Mouse (Mus musculus) lung, adult 2 months (tissue): ENCODE results near the gene Dcdc2a. TPM values are rescaled to one million over a fixed set of nuclear protein-coding genes. Genes with fewer than 3 reads are reported as not detected.

Source experiments
- DNase-seq: peaks from one replicate; pipeline ENCODE4 v3.0.0; 2022
- H3K4me1 ChIP-seq: fragments of 200-500 bp; 2 replicates; pipeline ENCODE4 v1.6.1; 2011; ENCODE audit warnings: low read length; ENCODE audit not compliant: control insufficient read depth, insufficient read depth
- H3K4me3 ChIP-seq: fragments of 200-500 bp; replicated peaks from 2 replicates; pipeline ENCODE3; 2011; ENCODE audit warnings: low read depth, mild to moderate bottlenecking, control low read depth, low read length; ENCODE audit errors: extremely low read depth
- CTCF ChIP-seq: fragments of 200-500 bp; IDR thresholded peaks from 2 replicates; pipeline ENCODE4 v1.5.1; 2011; ENCODE audit warnings: mild to moderate bottlenecking, low read length, control low read depth; ENCODE audit not compliant: insufficient read depth
- POLR2A ChIP-seq: fragments of 200-500 bp; IDR thresholded peaks from 2 replicates; pipeline ENCODE4 v1.6.1; 2011; ENCODE audit warnings: low read depth, mild to moderate bottlenecking, control low read depth, low read length, borderline replicate concordance; ENCODE audit errors: extremely low read depth
- WGBS: fragments of 180-500 bp; shearing (Covaris S2); methylation state at CpG from one replicate; pipeline ENCODE4 v1.1.7; 2018; 5-methylcytosine and 5-hydroxymethylcytosine counted together
- polyA plus RNA-seq: library from polyadenylated mRNA; depleted of rRNA; stranded (reverse); fragments of >200 nt; gene quantifications from 2 replicates; pipeline ENCODE4 v1.2.3, GENCODE M21; 2012

The Dcdc2a gene
- polyA plus RNA-seq, 1 experiment: 0.95 TPM

- DNase-seq: no peak
- WGBS: 16% methylated on average over 6 of the region's 6 CpGs
- Histone ChIP-seq H3K4me3 (no peak overlapping the region), H3K4me1 (no peaks in the 10 kb centered on the region)
- TF ChIP-seq CTCF: no peak
- no peak for TF ChIP-seq POLR2A
Observed at GRCm38 (mm10) chr13:25187326-25187710, 131.5 kb downstream of the Dcdc2a start.

GRCm38 (mm10) chr13:25189419-25190144, 133.8 kb downstream of the Dcdc2a start:
- TF ChIP-seq POLR2A: no peak
- TF ChIP-seq CTCF: no peak
- 76% methylated on average over 11 of the region's 11 CpGs for WGBS
- Histone ChIP-seq H3K4me3 (no peak overlapping the region), H3K4me1 (no peaks in the 10 kb centered on the region)
- DNase-seq: no peak

GRCm38 (mm10) chr13:25190218-25190617, 134.4 kb downstream of the Dcdc2a start:
- Histone ChIP-seq H3K4me3 (no peak overlapping the region), H3K4me1 (no peaks in the 10 kb centered on the region)
- WGBS: 62% methylated on average over 3 of the region's 3 CpGs
- no peak for DNase-seq
- TF ChIP-seq CTCF (no peak), POLR2A (no peak)

GRCm38 (mm10) chr13:25195706-25196105, 139.9 kb downstream of the Dcdc2a start:
- no peaks in the 10 kb centered on the region for H3K4me1 ChIP-seq
- H3K4me3 ChIP-seq: no peak overlapping the region
- 88% methylated on average over 10 of the region's 10 CpGs for WGBS
- DNase-seq: no peak
- TF ChIP-seq POLR2A (no peak), CTCF (no peak)

- no peak for DNase-seq
- 22% methylated on average over 3 of the region's 3 CpGs for WGBS
- Histone ChIP-seq H3K4me1 (no peaks in the 10 kb centered on the region), H3K4me3 (no peak overlapping the region)
- TF ChIP-seq POLR2A (no peak), CTCF (no peak)
Observed at GRCm38 (mm10) chr13:25199916-25200315, 144.1 kb downstream of the Dcdc2a start.

- H3K4me1 ChIP-seq: no peaks in the 10 kb centered on the region
- WGBS: 85% methylated on average over 5 of the region's 5 CpGs
- TF ChIP-seq POLR2A (no peak), CTCF (no peak)
- no peak for DNase-seq
- no peak overlapping the region for H3K4me3 ChIP-seq
Observed at GRCm38 (mm10) chr13:25206950-25207349, 151.1 kb downstream of the Dcdc2a start.

- H3K4me1 ChIP-seq: no peaks in the 10 kb centered on the region
- TF ChIP-seq CTCF: no peak
- TF ChIP-seq POLR2A: no peak
- DNase-seq: no peak
- no peak overlapping the region for H3K4me3 ChIP-seq
- 83% methylated on average over 1 of the region's 1 CpGs for WGBS
Observed at GRCm38 (mm10) chr13:25218394-25218793, 162.6 kb downstream of the Dcdc2a start.

- no peak for DNase-seq
- Histone ChIP-seq H3K4me3 (no peak overlapping the region), H3K4me1 (no peaks in the 10 kb centered on the region)
- TF ChIP-seq CTCF (no peak), POLR2A (no peak)
- WGBS: 64% methylated on average over 5 of the region's 5 CpGs
Observed at GRCm38 (mm10) chr13:25220186-25220787, 164.5 kb downstream of the Dcdc2a start.

GRCm38 (mm10) chr13:25251893-25252292, 196.1 kb downstream of the Dcdc2a start:
- TF ChIP-seq CTCF (no peak), POLR2A (no peak)

GRCm38 (mm10) chr13:25254478-25255263, 198.9 kb downstream of the Dcdc2a start:
- no peaks in the 10 kb centered on the region for H3K4me1 ChIP-seq
- WGBS: 58% methylated on average over 9 of the region's 9 CpGs
- DNase-seq: no peak
- no peak overlapping the region for H3K4me3 ChIP-seq
- TF ChIP-seq POLR2A: no peak
- no peak for TF ChIP-seq CTCF

More at GRCm38 (mm10) chr13:25251893-25252292, 196.1 kb downstream of the Dcdc2a start:
- WGBS: 90% methylated on average over 1 of the region's 1 CpGs
- no peak for DNase-seq
- H3K4me3 ChIP-seq: no peak overlapping the region
- H3K4me1 ChIP-seq: no peaks in the 10 kb centered on the region
